Mouse (Mus musculus): Measurements from ENCODE around the gene Spag5. TPM values are rescaled to one million over a fixed set of nuclear protein-coding genes. Genes with fewer than 3 reads are reported as not detected.
A peak's percentile ranks its signal among the peaks of the same experiment; 100 is the strongest.

The Spag5 gene
- 46.1 and 52.7 TPM in 2 replicates for polyA plus RNA-seq (2012; rRNA removed)

DNA sequence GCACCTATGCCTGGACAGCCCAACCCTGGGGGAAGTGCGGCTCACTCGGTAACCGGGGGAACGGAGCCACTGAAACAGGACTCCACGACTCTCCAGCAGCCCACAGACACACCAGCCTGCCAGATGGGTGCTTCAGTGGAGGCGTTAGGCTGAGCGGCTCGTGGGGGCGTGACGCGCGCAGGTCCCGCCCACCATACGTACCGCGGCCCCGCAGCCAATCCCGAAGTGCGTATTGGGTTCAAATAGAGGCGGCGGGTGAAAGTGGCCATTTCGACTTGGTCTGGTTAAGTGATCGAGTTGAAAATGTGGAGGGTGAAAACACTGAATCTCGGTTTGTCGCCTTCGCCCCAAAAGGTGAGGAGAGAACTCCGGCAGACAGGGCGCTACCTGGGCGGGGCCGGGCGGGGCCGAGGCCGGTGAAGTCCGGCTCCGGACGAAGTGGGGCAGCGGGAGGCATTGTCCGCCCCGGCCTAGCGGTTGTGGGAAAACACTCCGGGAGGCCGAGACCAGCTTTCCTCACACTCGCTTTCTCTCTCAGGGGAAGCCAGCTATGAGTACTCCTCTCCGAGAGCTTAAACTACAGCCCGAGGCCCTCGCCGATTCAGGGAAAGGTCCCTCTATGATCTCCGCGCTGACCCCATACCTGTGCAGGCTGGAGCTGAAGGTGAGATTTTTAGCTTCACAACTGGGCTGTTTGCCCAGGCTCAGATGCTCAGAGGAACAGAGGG lies at the start of gene Spag5:
Gene Spag5, plus strand, starts transcription at position 173 of the 728 bp plus-strand sequence.
- under 1% methylated on average over 49 of the region's 49 CpGs for WGBS
- Histone ChIP-seq H3K27ac (ENCODE audit: control insufficient read depth, insufficient read depth, low read length) (no peak within 1 kb of the TSS), H3K4me1 (replicated peaks; ENCODE audit: control insufficient read depth, insufficient read depth, low read length) (peaks cover 6% of the 10 kb centered on the region), H3K36me3 (ENCODE audit: control insufficient read depth, insufficient read depth, low read length) (peaks cover 15% of the 10 kb centered on the region; the same call in 1 of the 2 replicates), H3K27me3 (ENCODE audit: control insufficient read depth, insufficient read depth, low read length) (no peaks in the 10 kb centered on the region), H3K4me3 (ENCODE audit: control insufficient read depth, insufficient read depth, low read length) (peak within 1 kb of the TSS; percentile 69)
- peak; percentile 91 for DNase-seq
- TF ChIP-seq CTCF (IDR thresholded peaks at IDR 0.05; ENCODE audit: borderline replicate concordance, control insufficient read depth, extremely low read depth, insufficient read depth, low read length, poor library complexity) (no peak), POLR2A (IDR thresholded peaks at IDR 0.05; ENCODE audit: control insufficient read depth, extremely low read depth, insufficient read depth, low read length, poor library complexity) (peak; percentile 48; the same call in 1 of the 2 replicates)

DNA sequence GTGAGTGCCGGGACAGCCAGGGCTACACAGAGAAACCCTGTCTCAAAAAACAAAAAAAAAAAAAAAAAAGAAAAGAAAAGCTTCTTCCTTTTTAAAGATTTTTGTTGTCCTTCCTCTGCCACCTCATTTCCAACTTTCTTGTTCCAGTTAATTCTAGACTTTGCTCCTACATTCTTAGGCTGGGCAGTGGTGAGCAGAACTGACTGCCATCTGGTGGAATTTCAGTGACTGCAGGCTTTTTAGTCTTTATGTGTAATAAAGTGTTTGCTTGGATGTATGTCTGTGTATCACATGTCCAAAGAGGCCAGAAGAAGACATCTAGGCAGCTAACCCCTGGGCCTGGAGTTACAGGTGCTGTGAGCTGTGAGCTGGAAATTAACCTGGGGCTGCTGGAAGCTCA lies 44.7 kb upstream of the Spag5 start:
- H3K4me1 ChIP-seq (replicated peaks; ENCODE audit: control insufficient read depth, insufficient read depth, low read length): no peaks in the 10 kb centered on the region
- TF ChIP-seq POLR2A (IDR thresholded peaks at IDR 0.05; ENCODE audit: control insufficient read depth, extremely low read depth, insufficient read depth, low read length, poor library complexity) (no peak), CTCF (IDR thresholded peaks at IDR 0.05; ENCODE audit: borderline replicate concordance, control insufficient read depth, extremely low read depth, insufficient read depth, low read length, poor library complexity) (no peak)
- H3K4me3 ChIP-seq (ENCODE audit: control insufficient read depth, insufficient read depth, low read length): no peak overlapping the region
- no peaks in the 10 kb centered on the region for H3K27me3 ChIP-seq (ENCODE audit: control insufficient read depth, insufficient read depth, low read length)
- DNase-seq: no peak
- no peak overlapping the region for H3K27ac ChIP-seq (ENCODE audit: control insufficient read depth, insufficient read depth, low read length)
- WGBS: 100% methylated on average over 1 of the region's 1 CpGs
- H3K36me3 ChIP-seq (ENCODE audit: control insufficient read depth, insufficient read depth, low read length): peaks cover 24% of the 10 kb centered on the region

DNA sequence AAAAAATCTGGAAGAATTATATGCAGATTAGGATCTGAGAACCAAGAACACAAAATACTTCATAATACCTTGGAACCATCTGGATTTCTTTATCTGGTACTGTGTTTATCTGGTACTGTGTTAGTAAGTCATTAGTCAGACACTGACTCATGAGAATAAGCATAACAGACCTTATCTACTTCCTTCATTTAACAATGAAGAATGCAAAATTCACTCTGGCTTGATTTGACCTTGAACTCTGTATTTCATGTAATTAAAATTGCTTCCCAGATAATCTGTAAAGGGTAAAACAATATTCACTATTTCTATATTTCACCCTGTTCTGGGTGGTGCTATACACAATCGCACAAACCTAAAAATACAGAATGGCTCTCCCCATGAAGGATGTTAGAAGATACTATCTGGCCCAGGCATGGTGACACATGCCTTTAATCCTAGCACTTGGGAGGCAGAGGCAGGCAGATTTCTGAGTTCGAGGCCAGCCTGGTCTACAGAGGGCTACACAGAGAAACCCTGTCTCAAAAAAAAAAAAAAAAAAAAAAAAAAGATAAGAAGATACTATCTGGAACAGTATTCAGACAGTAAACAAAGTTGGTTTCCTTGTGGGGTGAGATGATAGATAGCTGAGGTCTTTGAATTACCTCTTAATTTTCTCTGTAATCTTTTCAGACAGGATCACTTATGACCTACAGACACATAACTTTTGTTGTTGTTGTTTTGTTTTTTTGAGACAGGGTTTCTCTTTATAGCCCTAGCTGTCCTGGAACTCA lies 40.7 kb upstream of the Spag5 start:
- peaks cover 2% of the 10 kb centered on the region; the same call in 1 of the 2 replicates for H3K4me1 ChIP-seq (replicated peaks; ENCODE audit: control insufficient read depth, insufficient read depth, low read length)
- no peaks in the 10 kb centered on the region for H3K27me3 ChIP-seq (ENCODE audit: control insufficient read depth, insufficient read depth, low read length)
- no peak overlapping the region for H3K27ac ChIP-seq (ENCODE audit: control insufficient read depth, insufficient read depth, low read length)
- no peak for TF ChIP-seq POLR2A (IDR thresholded peaks at IDR 0.05; ENCODE audit: control insufficient read depth, extremely low read depth, insufficient read depth, low read length, poor library complexity)
- no peak for TF ChIP-seq CTCF (IDR thresholded peaks at IDR 0.05; ENCODE audit: borderline replicate concordance, control insufficient read depth, extremely low read depth, insufficient read depth, low read length, poor library complexity)
- H3K36me3 ChIP-seq (ENCODE audit: control insufficient read depth, insufficient read depth, low read length): peaks cover 27% of the 10 kb centered on the region
- DNase-seq: no peak
- 95% methylated on average over 2 of the region's 2 CpGs for WGBS
- no peak overlapping the region for H3K4me3 ChIP-seq (ENCODE audit: control insufficient read depth, insufficient read depth, low read length)

DNA sequence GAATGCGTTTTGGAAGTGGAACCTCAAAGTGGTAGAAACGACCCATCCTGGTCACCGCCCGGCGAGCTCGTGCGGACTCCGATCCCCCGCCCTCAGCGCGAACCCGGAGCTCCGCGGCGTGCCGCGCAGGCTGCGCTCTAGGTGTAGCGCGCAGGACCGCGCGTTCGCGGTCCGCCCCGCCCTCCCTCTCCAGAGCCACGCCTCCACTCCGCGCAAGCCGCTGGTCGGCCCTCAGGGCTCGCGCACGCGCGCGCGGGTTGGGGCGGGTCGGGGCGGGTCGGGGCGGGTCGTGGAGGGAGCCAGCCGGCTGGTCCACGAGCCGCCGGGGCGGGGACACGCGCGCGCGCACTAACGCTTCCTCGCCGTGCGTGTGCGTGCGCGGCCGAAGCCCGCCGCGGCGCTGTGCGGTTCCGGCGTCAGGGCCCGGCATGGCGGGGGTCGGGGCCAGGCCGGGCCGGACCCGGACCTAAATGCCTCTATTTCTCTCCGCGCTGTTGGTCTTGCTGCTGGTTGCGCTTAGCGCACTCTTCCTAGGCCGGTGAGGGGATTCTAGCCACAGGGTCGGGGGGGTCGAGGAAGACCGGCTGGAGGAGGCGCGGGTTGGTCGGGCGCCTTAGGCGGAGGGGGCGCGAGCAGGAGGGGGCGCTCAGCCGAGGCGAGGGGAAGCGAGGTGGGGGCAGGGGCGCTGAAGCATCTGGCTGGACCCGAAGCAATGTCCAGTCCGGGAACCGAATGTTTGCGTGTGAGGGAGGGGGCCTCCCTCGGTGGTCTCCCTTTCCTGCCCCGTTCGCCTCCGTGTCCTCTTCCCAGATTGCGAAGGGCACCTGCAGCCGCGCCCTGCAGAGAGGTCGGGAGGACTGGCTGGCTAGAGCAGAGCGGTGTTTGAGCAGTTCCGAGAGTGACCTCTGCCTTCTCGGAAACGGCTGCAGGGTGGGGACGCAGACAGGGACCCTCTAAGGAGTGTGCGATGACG lies 39.7 kb upstream of the Spag5 start, which contains the start of gene 2610507B11Rik:
Gene 2610507B11Rik, plus strand, starts transcription at position 373 of the 973 bp plus-strand sequence.
- TF ChIP-seq CTCF (IDR thresholded peaks at IDR 0.05; ENCODE audit: borderline replicate concordance, control insufficient read depth, extremely low read depth, insufficient read depth, low read length, poor library complexity) (peak; percentile 48; the same call in 1 of the 2 replicates), POLR2A (IDR thresholded peaks at IDR 0.05; ENCODE audit: control insufficient read depth, extremely low read depth, insufficient read depth, low read length, poor library complexity) (peak; percentile 89; the same call in 1 of the 2 replicates)
- Histone ChIP-seq H3K4me3 (ENCODE audit: control insufficient read depth, insufficient read depth, low read length) (peak within 1 kb of the TSS; percentile 78), H3K27ac (ENCODE audit: control insufficient read depth, insufficient read depth, low read length) (0 out of 2 replicates have a peak within 1 kb of the TSS, but pooled peaks have one; percentile 8), H3K27me3 (ENCODE audit: control insufficient read depth, insufficient read depth, low read length) (no peaks in the 10 kb centered on the region), H3K4me1 (replicated peaks; ENCODE audit: control insufficient read depth, insufficient read depth, low read length) (peaks cover 2% of the 10 kb centered on the region; the same call in 1 of the 2 replicates), H3K36me3 (ENCODE audit: control insufficient read depth, insufficient read depth, low read length) (peaks cover 37% of the 10 kb centered on the region)
- WGBS: under 1% methylated on average over 115 of the region's 115 CpGs
- peak; percentile 93 for DNase-seq

DNA sequence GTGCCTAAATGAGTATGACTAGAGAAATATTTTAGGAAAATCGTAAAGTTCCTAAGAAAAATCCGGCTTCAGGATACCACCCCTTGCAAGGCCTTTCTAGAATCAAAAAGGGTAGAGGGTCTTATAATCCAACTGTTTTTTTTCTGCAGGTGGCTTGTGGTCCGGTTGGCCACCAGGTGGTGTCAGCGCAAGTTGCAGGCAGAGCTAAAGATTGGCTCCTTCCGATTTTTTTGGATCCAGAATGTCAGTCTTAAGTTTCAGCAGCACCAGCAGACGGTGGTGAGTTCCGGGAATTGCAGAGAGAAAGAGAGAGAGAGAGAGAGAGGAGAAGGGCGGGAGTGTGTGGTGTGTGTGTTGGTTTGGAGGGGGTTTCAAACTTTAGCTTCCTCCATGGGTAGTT lies 38.8 kb upstream of the Spag5 start:
- Histone ChIP-seq H3K36me3 (ENCODE audit: control insufficient read depth, insufficient read depth, low read length) (peaks cover 45% of the 10 kb centered on the region), H3K4me1 (replicated peaks; ENCODE audit: control insufficient read depth, insufficient read depth, low read length) (peaks cover 2% of the 10 kb centered on the region; the same call in 1 of the 2 replicates), H3K27ac (ENCODE audit: control insufficient read depth, insufficient read depth, low read length) (0 out of 2 replicates have a peak overlapping the region, but pooled peaks have one; percentile 2), H3K27me3 (ENCODE audit: control insufficient read depth, insufficient read depth, low read length) (no peaks in the 10 kb centered on the region), H3K4me3 (ENCODE audit: control insufficient read depth, insufficient read depth, low read length) (peak overlapping the region; percentile 37)
- WGBS: 2% methylated on average over 8 of the region's 8 CpGs
- peak; percentile 58 for DNase-seq
- TF ChIP-seq POLR2A (IDR thresholded peaks at IDR 0.05; ENCODE audit: control insufficient read depth, extremely low read depth, insufficient read depth, low read length, poor library complexity) (no peak), CTCF (IDR thresholded peaks at IDR 0.05; ENCODE audit: borderline replicate concordance, control insufficient read depth, extremely low read depth, insufficient read depth, low read length, poor library complexity) (peak; percentile 71; the same call in 1 of the 2 replicates)
